Mouse (Mus musculus) small intestine, adult 2 months (tissue): ENCODE results near the gene Litaf.

Experiments used
- CTCF ChIP-seq: fragments of 200-500 bp; IDR thresholded peaks from 2 replicates; pipeline ENCODE4 v1.5.1; 2012; ENCODE audit warnings: low read depth, mild to moderate bottlenecking, control low read depth, inconsistent platforms, low read length, moderate library complexity, mixed read lengths; ENCODE audit not compliant: insufficient replicate concordance, insufficient read length; ENCODE audit errors: extremely low read depth
- POLR2A ChIP-seq: fragments of 200-500 bp; IDR thresholded peaks from 2 replicates; pipeline ENCODE4 v1.6.1; 2012; ENCODE audit warnings: low read depth, mild to moderate bottlenecking, control low read depth, inconsistent platforms, low read length, moderate library complexity

GRCm38 (mm10) chr16:10957794-10958193, 108.2 kb downstream of the Litaf start:
- TF ChIP-seq POLR2A: no peak
- TF ChIP-seq CTCF: no peak
